ENCODE assay signal across 21 mouse cellular contexts in genomic region chr11:108898483-108898882, GRCm38 (mm10). TPM values are rescaled to one million over a fixed set of nuclear protein-coding genes. Genes with fewer than 3 reads are reported as not detected.
DNase-seq lines count a peak whose midpoint lies in the region; ATAC-seq lines count a peak whose summit lies in the region.
"Had no signal": no experiment of that assay in that cellular context is flagged by ENCODE, and none has a peak within 500 bp of the region (broad histone marks: within the 10 kb centered on the region; RNA-seq: fewer than 3 reads in every experiment).

No protein-coding gene starts in this region.

- WGBS in heart, embryonic 11.5 days (ENCODE audit: insufficient replicate concordance): 47% methylated on average over 6 of the region's 6 CpGs
- 47% methylated on average over 6 of the region's 6 CpGs for WGBS in heart, embryonic 16.5 days
- 44% methylated on average over 6 of the region's 6 CpGs for WGBS in heart, embryonic 10.5 days
- WGBS in midbrain, embryonic 10.5 days: 88% methylated on average over 6 of the region's 6 CpGs
- WGBS in midbrain, embryonic 15.5 days: 91% methylated on average over 6 of the region's 6 CpGs
- 69% methylated on average over 6 of the region's 6 CpGs for WGBS in liver, embryonic 11.5 days

- no peaks in the 10 kb centered on the region for H3K36me3 ChIP-seq in heart, embryonic 11.5 days (ENCODE audit: control insufficient read depth, insufficient read depth, low read length)
- H3K36me3 ChIP-seq in heart, embryonic 16.5 days (ENCODE audit: control insufficient read depth, insufficient read depth): no peaks in the 10 kb centered on the region
- no peaks in the 10 kb centered on the region for H3K36me3 ChIP-seq in heart, embryonic 10.5 days
- H3K36me3 ChIP-seq in midbrain, embryonic 10.5 days: no peaks in the 10 kb centered on the region
- H3K36me3 ChIP-seq in midbrain, embryonic 15.5 days (replicated peaks): no peaks in the 10 kb centered on the region
- H3K36me3 ChIP-seq in liver, embryonic 11.5 days (ENCODE audit: control insufficient read depth, insufficient read depth, low read length): no peaks in the 10 kb centered on the region
- H3K36me3 ChIP-seq: embryonic facial prominence, embryonic 10.5 days; embryonic facial prominence, embryonic 12.5 days; forebrain, embryonic 15.5 days had no signal

- H3K4me3 ChIP-seq in heart, embryonic 11.5 days (ENCODE audit: low read depth, low read length): no peak overlapping the region
- H3K4me3 ChIP-seq in heart, embryonic 16.5 days (ENCODE audit: low read length): no peak overlapping the region
- no peak overlapping the region for H3K4me3 ChIP-seq in heart, embryonic 10.5 days
- H3K4me3 ChIP-seq in midbrain, embryonic 10.5 days: no peak overlapping the region
- H3K4me3 ChIP-seq in midbrain, embryonic 15.5 days: no peak overlapping the region
- H3K4me3 ChIP-seq in liver, embryonic 11.5 days (ENCODE audit: low read depth, low read length): no peak overlapping the region
- H3K4me3 ChIP-seq: embryonic facial prominence, embryonic 10.5 days; embryonic facial prominence, embryonic 12.5 days; forebrain, embryonic 13.5 days; forebrain, embryonic 15.5 days had no signal

- no peaks in the 10 kb centered on the region for H3K9me3 ChIP-seq in heart, embryonic 11.5 days (replicated peaks; ENCODE audit: control insufficient read depth, low read length)
- H3K9me3 ChIP-seq in heart, embryonic 16.5 days (replicated peaks; ENCODE audit: control insufficient read depth, low read length): no peaks in the 10 kb centered on the region
- no peaks in the 10 kb centered on the region for H3K9me3 ChIP-seq in heart, embryonic 10.5 days
- H3K9me3 ChIP-seq in midbrain, embryonic 10.5 days (replicated peaks): no peaks in the 10 kb centered on the region
- no peaks in the 10 kb centered on the region for H3K9me3 ChIP-seq in midbrain, embryonic 15.5 days
- no peaks in the 10 kb centered on the region for H3K9me3 ChIP-seq in liver, embryonic 11.5 days (ENCODE audit: control insufficient read depth, low read length)
- H3K9me3 ChIP-seq: embryonic facial prominence, embryonic 10.5 days; embryonic facial prominence, embryonic 12.5 days; forebrain, embryonic 13.5 days; forebrain, embryonic 15.5 days had no signal

- no peak overlapping the region for H3K4me2 ChIP-seq in heart, embryonic 11.5 days
- H3K4me2 ChIP-seq in heart, embryonic 16.5 days (ENCODE audit: low read depth, low read length): no peak overlapping the region
- H3K4me2 ChIP-seq in midbrain, embryonic 15.5 days: no peak overlapping the region
- H3K4me2 ChIP-seq in liver, embryonic 11.5 days: no peak overlapping the region
- H3K4me2 ChIP-seq: embryonic facial prominence, embryonic 12.5 days; forebrain, embryonic 13.5 days; forebrain, embryonic 15.5 days had no signal

- no peak overlapping the region for H3K9ac ChIP-seq in heart, embryonic 11.5 days (ENCODE audit: low read depth, low read length)
- H3K9ac ChIP-seq in heart, embryonic 16.5 days (ENCODE audit: low read length): no peak overlapping the region
- H3K9ac ChIP-seq in midbrain, embryonic 15.5 days: no peak overlapping the region
- no peak overlapping the region for H3K9ac ChIP-seq in liver, embryonic 11.5 days (ENCODE audit: low read depth, low read length)
- H3K9ac ChIP-seq: embryonic facial prominence, embryonic 12.5 days; forebrain, embryonic 13.5 days; forebrain, embryonic 15.5 days had no signal

- 0 out of 2 replicates have a peak, but pooled peaks have one; percentile 22 for ATAC-seq in heart, embryonic 11.5 days (replicated peaks; ENCODE audit: insufficient number of reproducible peaks, low FRiP score, low TSS enrichment)
- 0 out of 2 replicates have a peak, but pooled peaks have one; percentile 29 for ATAC-seq in heart, embryonic 16.5 days (replicated peaks; ENCODE audit: extremely low read depth, insufficient read depth, low FRiP score)
- ATAC-seq in midbrain, embryonic 15.5 days (replicated peaks): no peak
- ATAC-seq in liver, embryonic 11.5 days (replicated peaks; ENCODE audit: low FRiP score): no peak
- ATAC-seq: CD4-positive, CD25-positive, alpha-beta regulatory T cell, adult 4 months; forebrain, embryonic 13.5 days; forebrain, embryonic 15.5 days had no signal

- H3K27ac ChIP-seq in heart, embryonic 11.5 days (ENCODE audit: low read depth, low read length): no peak overlapping the region
- H3K27ac ChIP-seq in heart, embryonic 16.5 days (ENCODE audit: low read length): no peak overlapping the region
- no peak overlapping the region for H3K27ac ChIP-seq in heart, embryonic 10.5 days
- H3K27ac ChIP-seq in midbrain, embryonic 10.5 days (replicated peaks): peak overlapping the region; percentile 49; the same call in 1 of the 2 replicates
- H3K27ac ChIP-seq in midbrain, embryonic 15.5 days: no peak overlapping the region
- no peak overlapping the region for H3K27ac ChIP-seq in liver, embryonic 11.5 days (ENCODE audit: low read depth, low read length)
- H3K27ac ChIP-seq: embryonic facial prominence, embryonic 10.5 days; embryonic facial prominence, embryonic 12.5 days; forebrain, embryonic 13.5 days; forebrain, embryonic 15.5 days had no signal

- peaks cover 14% of the 10 kb centered on the region; the same call in 1 of the 2 replicates for H3K27me3 ChIP-seq in heart, embryonic 11.5 days (ENCODE audit: control insufficient read depth, insufficient read depth, low read length)
- H3K27me3 ChIP-seq in heart, embryonic 16.5 days (ENCODE audit: control insufficient read depth, insufficient read depth, low read length): peaks cover 5% of the 10 kb centered on the region; the same call in 1 of the 2 replicates
- H3K27me3 ChIP-seq in heart, embryonic 10.5 days (ENCODE audit: insufficient read depth, poor library complexity, severe bottlenecking): peaks cover 54% of the 10 kb centered on the region
- peaks cover 59% of the 10 kb centered on the region for H3K27me3 ChIP-seq in midbrain, embryonic 10.5 days (ENCODE audit: low read depth, poor library complexity, severe bottlenecking)
- no peaks in the 10 kb centered on the region for H3K27me3 ChIP-seq in midbrain, embryonic 15.5 days (replicated peaks)
- H3K27me3 ChIP-seq in liver, embryonic 11.5 days (replicated peaks; ENCODE audit: control insufficient read depth, insufficient read depth, low read length): peaks cover 13% of the 10 kb centered on the region; the same call in 1 of the 2 replicates
- H3K27me3 ChIP-seq: embryonic facial prominence, embryonic 12.5 days; forebrain, embryonic 15.5 days had no signal

- H3K4me1 ChIP-seq in heart, embryonic 11.5 days (ENCODE audit: control insufficient read depth, insufficient read depth, low read length): peaks cover 18% of the 10 kb centered on the region; the same call in 1 of the 2 replicates
- 0 out of 2 replicates have a peak, but pooled peaks cover 2% of the 10 kb centered on the region for H3K4me1 ChIP-seq in heart, embryonic 16.5 days (ENCODE audit: control insufficient read depth, insufficient read depth, low read length)
- H3K4me1 ChIP-seq in heart, embryonic 10.5 days: peaks cover 30% of the 10 kb centered on the region
- H3K4me1 ChIP-seq in midbrain, embryonic 10.5 days: peaks cover 49% of the 10 kb centered on the region
- peaks cover 15% of the 10 kb centered on the region; the same call in 1 of the 2 replicates for H3K4me1 ChIP-seq in midbrain, embryonic 15.5 days
- no peaks in the 10 kb centered on the region for H3K4me1 ChIP-seq in liver, embryonic 11.5 days (replicated peaks; ENCODE audit: control insufficient read depth, insufficient read depth, low read length)

- no peak for DNase-seq in heart, adult 18-20 months
- DNase-seq in heart, embryonic 10.5 days (ENCODE audit: low spot score): no peak
- no peak for DNase-seq in midbrain, embryonic 10.5 days (ENCODE audit: low spot score)
- no peak for DNase-seq in liver, embryonic 11.5 days (ENCODE audit: low spot score)
- DNase-seq: adrenal gland, postnatal 10 days; adrenal gland, postnatal 25 days; B cell, adult 2 months; cerebellum, adult 11 months; cerebellum, adult 18-20 months; cerebellum, adult 8-10 months; cerebellum, postnatal 10 days; cerebellum, postnatal 25 days had no signal

RNA-seq across cellular contexts. Expression of gene Axin2, which starts 21.7 kb away (rescaled TPM):
- polyA plus RNA-seq in heart, embryonic 11.5 days (2014; fragmentation: Nextera tagmentation; extraction: Ambion mirVana): 2.9 and 3.0 TPM in 2 replicates
- 1 to 10 TPM; 3.5 to 4.7 TPM for total RNA-seq in heart, adult 18-20 months (2021)
- 1.6 TPM in 2 replicates for polyA plus RNA-seq in heart, embryonic 16.5 days (2015; fragmentation: Nextera tagmentation; extraction: Ambion mirVana)
- polyA plus RNA-seq in heart, embryonic 10.5 days (2016; fragmentation: Nextera tagmentation; extraction: Ambion mirVana): 2.2 and 5.1 TPM in 2 replicates
- 17.5 and 17.6 TPM in 2 replicates for polyA plus RNA-seq in midbrain, embryonic 10.5 days (2016; fragmentation: Nextera tagmentation; extraction: Ambion mirVana)
- 13.2 and 13.5 TPM in 2 replicates for polyA plus RNA-seq in midbrain, embryonic 15.5 days (2015; fragmentation: Nextera tagmentation; extraction: Ambion mirVana)
- polyA plus RNA-seq in liver, embryonic 11.5 days (2014; fragmentation: Nextera tagmentation; extraction: Ambion mirVana): 1.7 and 2.3 TPM in 2 replicates
- total RNA-seq: MEL had no signal

Comparison
In these comparisons a context has a peak if more than half of its experiments do, and no peak if none do; other contexts are left out.
1. ATAC-seq: peak in heart, embryonic 11.5 days (single experiment) and heart, embryonic 16.5 days (single experiment); none in midbrain, embryonic 15.5 days (single experiment) and liver, embryonic 11.5 days (single experiment).